Mouse (Mus musculus): Measurements from ENCODE around the gene Gpm6a. TPM values are rescaled to one million over a fixed set of nuclear protein-coding genes. Genes with fewer than 3 reads are reported as not detected.

The Gpm6a gene
- polyA plus RNA-seq, 2 experiments: 0.65 to 2.8 TPM

DNA sequence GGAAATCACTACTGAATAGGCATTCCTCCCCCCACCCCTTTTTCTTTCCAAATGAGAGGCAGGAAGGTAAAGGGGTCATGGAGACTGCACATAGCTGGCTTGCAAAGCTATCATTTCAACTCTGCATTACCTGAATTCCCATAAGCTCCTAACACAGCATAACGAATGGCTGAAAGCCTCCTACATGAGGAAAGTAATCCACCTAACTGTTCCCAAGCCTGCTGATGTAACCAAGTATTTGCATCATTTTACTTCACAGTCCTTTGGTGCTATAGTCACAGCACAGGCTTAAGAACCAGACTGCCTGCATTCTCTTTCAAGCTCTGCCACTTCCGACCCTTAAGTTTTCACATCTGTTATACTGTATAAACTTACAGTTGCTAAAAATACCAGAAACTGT lies 22.3 kb upstream of the Gpm6a start:
- ATAC-seq (ENCODE audit: insufficient read depth): no peak
- Histone ChIP-seq H3K27me3 (ENCODE audit: control insufficient read depth, insufficient read depth, low read length) (no peaks in the 10 kb centered on the region), H3K4me1 (replicated peaks; ENCODE audit: control insufficient read depth in 2 of 2, insufficient read depth in 2 of 2, low read length in 1 of 2) (no peaks in the 10 kb centered on the region), H3K4me2 (ENCODE audit: low read depth) (no peak overlapping the region), H3K9me3 (ENCODE audit: control insufficient read depth, low read length) (no peaks in the 10 kb centered on the region), H3K36me3 (replicated peaks; ENCODE audit: control insufficient read depth, insufficient read depth, low read depth) (no peaks in the 10 kb centered on the region), H3K4me3 (ENCODE audit: insufficient read depth in 1 of 2, low read depth in 2 of 2, low read length in 2 of 2) (no peak overlapping the region), H3K9ac (replicated peaks) (no peak overlapping the region), H3K27ac (no peak overlapping the region)
- WGBS (ENCODE audit: insufficient replicate concordance): 60% methylated on average over 2 of the region's 2 CpGs
- no peak for TF ChIP-seq CTCF (IDR thresholded peaks at IDR 0.05; ENCODE audit: low read depth)
- no peak for TF ChIP-seq EP300 (IDR thresholded peaks at IDR 0.05; ENCODE audit: low read depth)
- DNase-seq (ENCODE audit: low read depth in 3 of 3, low spot score in 3 of 3): no peak

DNA sequence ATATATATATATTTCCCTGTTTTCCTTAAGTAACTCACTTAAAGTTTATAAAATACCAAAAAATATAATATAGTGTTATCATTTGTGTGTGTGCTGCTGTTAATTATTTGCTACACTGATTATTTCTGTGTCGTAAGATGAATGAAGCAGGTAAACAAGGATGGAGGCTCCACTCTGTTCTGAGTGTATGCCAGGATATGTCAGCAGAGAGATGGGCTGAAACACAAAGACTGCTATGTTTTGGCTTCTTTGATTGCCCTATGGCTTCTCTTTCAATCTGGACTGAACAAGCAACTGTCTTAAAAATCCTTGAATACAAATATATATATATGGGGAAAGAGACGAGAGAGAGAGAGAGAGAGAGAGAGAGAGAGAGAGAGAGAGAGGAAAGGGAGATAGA lies 1.3 kb upstream of the Gpm6a start:
- no peak overlapping the region for H3K4me2 ChIP-seq (ENCODE audit: low read depth)
- WGBS (ENCODE audit: insufficient replicate concordance): 56% methylated on average over 2 of the region's 2 CpGs
- ATAC-seq (ENCODE audit: insufficient read depth): no peak

DNA sequence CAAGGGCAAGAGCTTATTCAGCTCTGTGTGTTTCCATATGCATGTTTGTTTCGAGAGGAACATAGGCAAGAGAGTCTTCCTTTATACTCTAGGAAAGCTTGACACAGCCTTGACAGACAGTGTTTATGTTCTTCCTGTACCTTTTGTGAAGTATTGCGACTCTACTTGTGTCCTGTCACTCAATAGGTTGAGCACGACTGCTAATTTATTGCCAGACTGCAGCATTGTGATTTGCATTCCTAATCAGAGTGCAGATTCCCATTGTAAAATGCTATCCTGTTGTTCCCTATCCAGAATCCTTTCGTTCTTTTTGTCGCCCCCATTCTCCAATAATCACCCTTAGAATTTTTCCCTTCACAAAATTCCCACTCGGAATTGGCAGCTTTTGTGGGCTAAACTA lies 613 bp upstream of the Gpm6a start:
- H3K4me1 ChIP-seq (replicated peaks; ENCODE audit: control insufficient read depth in 2 of 2, insufficient read depth in 2 of 2, low read length in 1 of 2): no peaks in the 10 kb centered on the region
- TF ChIP-seq EP300 (IDR thresholded peaks at IDR 0.05; ENCODE audit: low read depth) (no peak), CTCF (IDR thresholded peaks at IDR 0.05; ENCODE audit: low read depth) (no peak)
- 47% methylated on average over 6 of the region's 6 CpGs for WGBS (ENCODE audit: insufficient replicate concordance)

More for the DNA sequence above, 1.3 kb upstream of the Gpm6a start:
- Histone ChIP-seq H3K4me1 (replicated peaks; ENCODE audit: control insufficient read depth in 2 of 2, insufficient read depth in 2 of 2, low read length in 1 of 2) (no peaks in the 10 kb centered on the region), H3K27me3 (ENCODE audit: control insufficient read depth, insufficient read depth, low read length) (no peaks in the 10 kb centered on the region), H3K4me3 (ENCODE audit: insufficient read depth in 1 of 2, low read depth in 2 of 2, low read length in 2 of 2) (no peak overlapping the region), H3K27ac (no peak overlapping the region), H3K36me3 (replicated peaks; ENCODE audit: control insufficient read depth, insufficient read depth, low read depth) (no peaks in the 10 kb centered on the region), H3K9ac (replicated peaks) (no peak overlapping the region), H3K9me3 (ENCODE audit: control insufficient read depth, low read length) (no peaks in the 10 kb centered on the region)
- no peak for DNase-seq (ENCODE audit: low read depth in 3 of 3, low spot score in 3 of 3)
- TF ChIP-seq CTCF (IDR thresholded peaks at IDR 0.05; ENCODE audit: low read depth) (no peak), EP300 (IDR thresholded peaks at IDR 0.05; ENCODE audit: low read depth) (no peak)

DNA sequence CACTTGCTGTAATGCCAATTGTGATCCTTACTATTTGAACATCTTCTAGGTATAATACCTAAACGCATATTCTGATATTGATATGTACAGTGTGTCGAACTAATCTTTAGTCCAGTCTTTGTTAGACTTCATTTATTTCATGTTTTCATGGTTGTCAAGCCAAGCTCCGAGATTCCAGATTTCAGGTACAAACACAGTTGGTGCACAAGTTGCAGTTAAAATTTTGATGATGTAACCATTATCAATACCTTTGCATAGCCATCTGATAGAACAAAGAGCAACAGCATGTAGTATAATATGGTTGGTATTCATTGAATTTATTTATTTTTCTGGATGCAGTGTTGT lies 785 bp downstream of the Gpm6a start:
- Histone ChIP-seq H3K27me3 (ENCODE audit: control insufficient read depth, insufficient read depth, low read length) (no peaks in the 10 kb centered on the region), H3K4me2 (ENCODE audit: low read depth) (no peak overlapping the region), H3K36me3 (replicated peaks; ENCODE audit: control insufficient read depth, insufficient read depth, low read depth) (no peaks in the 10 kb centered on the region), H3K9ac (replicated peaks) (no peak overlapping the region), H3K4me3 (ENCODE audit: insufficient read depth in 1 of 2, low read depth in 2 of 2, low read length in 2 of 2) (no peak overlapping the region), H3K27ac (no peak overlapping the region), H3K9me3 (ENCODE audit: control insufficient read depth, low read length) (no peaks in the 10 kb centered on the region), H3K4me1 (replicated peaks; ENCODE audit: control insufficient read depth in 2 of 2, insufficient read depth in 2 of 2, low read length in 1 of 2) (no peaks in the 10 kb centered on the region)
- ATAC-seq (ENCODE audit: insufficient read depth) (no peak), DNase-seq (ENCODE audit: low read depth in 3 of 3, low spot score in 3 of 3) (no peak)
- TF ChIP-seq EP300 (IDR thresholded peaks at IDR 0.05; ENCODE audit: low read depth) (no peak), CTCF (IDR thresholded peaks at IDR 0.05; ENCODE audit: low read depth) (no peak)
- 47% methylated on average over 3 of the region's 3 CpGs for WGBS (ENCODE audit: insufficient replicate concordance)

More for the DNA sequence above, 613 bp upstream of the Gpm6a start:
- ATAC-seq (ENCODE audit: insufficient read depth) (no peak), DNase-seq (ENCODE audit: low read depth in 3 of 3, low spot score in 3 of 3) (no peak)
- no peaks in the 10 kb centered on the region for H3K36me3 ChIP-seq (replicated peaks; ENCODE audit: control insufficient read depth, insufficient read depth, low read depth)
- no peaks in the 10 kb centered on the region for H3K9me3 ChIP-seq (ENCODE audit: control insufficient read depth, low read length)
- H3K4me3 ChIP-seq (ENCODE audit: insufficient read depth in 1 of 2, low read depth in 2 of 2, low read length in 2 of 2): no peak overlapping the region
- no peaks in the 10 kb centered on the region for H3K27me3 ChIP-seq (ENCODE audit: control insufficient read depth, insufficient read depth, low read length)
- no peak overlapping the region for H3K27ac ChIP-seq
- no peak overlapping the region for H3K9ac ChIP-seq (replicated peaks)
- no peak overlapping the region for H3K4me2 ChIP-seq (ENCODE audit: low read depth)

DNA sequence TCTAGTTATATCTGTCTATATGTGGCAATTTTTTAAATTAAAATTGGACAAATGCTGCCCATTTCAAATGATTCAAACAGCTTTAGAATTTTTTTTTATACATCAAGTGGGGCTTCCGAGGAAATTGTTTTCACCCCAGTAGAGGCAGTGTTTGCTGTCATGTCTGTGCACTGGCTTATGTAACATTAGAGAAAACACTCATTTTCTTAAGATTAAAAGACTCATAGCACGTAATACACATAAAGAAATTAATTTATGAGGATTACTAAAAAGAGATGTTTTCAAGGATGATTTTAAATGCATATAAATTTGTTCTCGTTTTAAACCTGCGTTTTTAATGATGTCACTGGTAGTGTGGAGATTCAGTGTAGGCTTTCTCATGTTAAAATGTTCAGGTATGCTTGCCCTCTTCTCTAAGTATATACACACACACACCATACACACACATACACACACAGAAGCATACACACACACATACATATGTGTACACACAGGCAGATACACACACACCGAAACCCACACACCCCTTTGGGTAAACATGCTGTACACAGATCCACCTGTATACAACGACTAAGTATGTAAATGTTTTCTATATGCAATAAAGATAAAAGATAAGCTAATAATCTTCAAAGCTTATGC lies 1.4 kb downstream of the Gpm6a start:
- H3K4me2 ChIP-seq (ENCODE audit: low read depth): no peak overlapping the region
- H3K9ac ChIP-seq (replicated peaks): no peak overlapping the region
- H3K36me3 ChIP-seq (replicated peaks; ENCODE audit: control insufficient read depth, insufficient read depth, low read depth): no peaks in the 10 kb centered on the region
- no peak overlapping the region for H3K4me3 ChIP-seq (ENCODE audit: insufficient read depth in 1 of 2, low read depth in 2 of 2, low read length in 2 of 2)
- DNase-seq (ENCODE audit: low read depth in 3 of 3, low spot score in 3 of 3): no peak
- no peaks in the 10 kb centered on the region for H3K9me3 ChIP-seq (ENCODE audit: control insufficient read depth, low read length)
- no peak for TF ChIP-seq CTCF (IDR thresholded peaks at IDR 0.05; ENCODE audit: low read depth)
- no peak for TF ChIP-seq EP300 (IDR thresholded peaks at IDR 0.05; ENCODE audit: low read depth)
- no peaks in the 10 kb centered on the region for H3K4me1 ChIP-seq (replicated peaks; ENCODE audit: control insufficient read depth in 2 of 2, insufficient read depth in 2 of 2, low read length in 1 of 2)
- H3K27ac ChIP-seq: no peak overlapping the region
- WGBS (ENCODE audit: insufficient replicate concordance): 60% methylated on average over 6 of the region's 6 CpGs
- no peaks in the 10 kb centered on the region for H3K27me3 ChIP-seq (ENCODE audit: control insufficient read depth, insufficient read depth, low read length)
- no peak for ATAC-seq (ENCODE audit: insufficient read depth)
